Mouse (Mus musculus): ENCODE data around the gene Camk2d. TPM values are rescaled to one million over a fixed set of nuclear protein-coding genes. Genes with fewer than 3 reads are reported as not detected.

The Camk2d gene
- polyA plus RNA-seq, 1 experiment: 25.3 TPM

DNA sequence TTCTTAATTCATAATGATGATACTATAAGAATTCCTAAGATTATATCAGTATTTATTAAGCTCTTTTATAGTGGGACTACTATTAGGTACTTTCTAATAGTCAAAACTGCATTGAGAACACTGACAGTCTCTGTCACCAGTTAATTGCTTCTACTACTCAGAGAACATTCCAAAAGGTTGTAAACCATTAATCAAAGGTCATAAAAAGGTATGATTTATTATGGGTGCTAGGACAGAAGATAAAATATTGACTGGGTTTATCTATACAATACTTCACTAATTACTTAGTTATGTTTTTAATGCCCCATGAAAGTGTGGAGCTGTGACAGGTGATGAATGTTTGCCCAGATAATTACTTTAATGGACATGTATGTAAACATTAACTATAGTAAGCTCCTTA, 264.3 kb downstream of the Camk2d start:
- TF ChIP-seq POLR2A (IDR thresholded peaks at IDR 0.05; ENCODE audit: borderline replicate concordance, control insufficient read depth, low read depth, low read length): no peak
- TF ChIP-seq CTCF (IDR thresholded peaks at IDR 0.05; ENCODE audit: control insufficient read depth, insufficient read depth, low read length): no peak
- H3K27ac ChIP-seq (ENCODE audit: control insufficient read depth, insufficient read depth, low read depth, low read length, poor library complexity): no peak overlapping the region
- H3K4me1 ChIP-seq (ENCODE audit: control insufficient read depth, insufficient read depth, low read length): no peaks in the 10 kb centered on the region
- H3K4me3 ChIP-seq (replicated peaks; ENCODE audit: control insufficient read depth, low read depth, low read length): no peak overlapping the region

DNA sequence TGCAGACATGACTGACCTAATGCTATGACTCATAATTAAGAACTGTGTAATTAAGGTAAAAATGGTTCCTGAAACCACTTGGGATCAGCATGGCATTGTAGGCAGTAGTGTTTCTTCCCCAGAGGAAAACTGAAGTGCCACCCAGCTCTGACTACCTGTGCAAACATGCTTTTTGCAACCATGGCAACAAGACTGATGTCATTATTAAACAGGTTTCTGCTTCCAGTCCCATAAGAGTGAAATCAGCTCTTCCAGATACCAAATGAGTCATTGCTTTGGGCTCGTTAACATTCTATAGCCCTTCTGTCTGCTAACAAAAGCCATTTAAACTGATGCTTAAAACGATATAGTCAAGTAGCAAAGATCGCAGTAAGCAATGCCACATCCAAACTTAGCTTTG, 273.5 kb downstream of the Camk2d start:
- TF ChIP-seq CTCF (IDR thresholded peaks at IDR 0.05; ENCODE audit: control insufficient read depth, insufficient read depth, low read length) (no peak), POLR2A (IDR thresholded peaks at IDR 0.05; ENCODE audit: borderline replicate concordance, control insufficient read depth, low read depth, low read length) (no peak)
- 78% methylated on average over 3 of the region's 3 CpGs for WGBS
- no peak overlapping the region for H3K27ac ChIP-seq (ENCODE audit: control insufficient read depth, insufficient read depth, low read depth, low read length, poor library complexity)

DNA sequence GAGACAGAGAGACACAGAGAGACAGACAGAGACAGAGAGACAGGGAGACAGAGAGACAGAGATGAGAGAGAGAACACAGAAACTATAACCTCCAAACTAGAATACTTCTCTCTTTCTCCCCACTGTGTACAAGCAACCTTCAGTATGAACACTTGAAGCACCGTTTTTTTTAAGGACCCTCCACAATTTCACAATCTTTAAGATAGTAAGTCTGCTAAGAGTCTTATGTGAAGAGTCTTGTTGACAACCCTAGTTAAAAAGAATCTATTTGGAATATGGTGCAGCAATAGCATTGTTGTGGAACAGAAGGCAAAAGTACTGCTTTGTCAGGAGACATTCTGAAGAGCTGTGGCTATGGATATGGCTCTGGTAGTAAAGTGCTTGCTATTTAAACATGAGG, 274.6 kb downstream of the Camk2d start:
- H3K27ac ChIP-seq (ENCODE audit: control insufficient read depth, insufficient read depth, low read depth, low read length, poor library complexity): no peak overlapping the region
- H3K4me3 ChIP-seq (replicated peaks; ENCODE audit: control insufficient read depth, low read depth, low read length): no peak overlapping the region
- H3K4me1 ChIP-seq (ENCODE audit: control insufficient read depth, insufficient read depth, low read length): no peaks in the 10 kb centered on the region
- WGBS: 73% methylated on average over 1 of the region's 1 CpGs
- no peak for TF ChIP-seq CTCF (IDR thresholded peaks at IDR 0.05; ENCODE audit: control insufficient read depth, insufficient read depth, low read length)
- TF ChIP-seq POLR2A (IDR thresholded peaks at IDR 0.05; ENCODE audit: borderline replicate concordance, control insufficient read depth, low read depth, low read length): no peak

More for the DNA sequence above, 273.5 kb downstream of the Camk2d start:
- Histone ChIP-seq H3K4me1 (ENCODE audit: control insufficient read depth, insufficient read depth, low read length) (no peaks in the 10 kb centered on the region), H3K4me3 (replicated peaks; ENCODE audit: control insufficient read depth, low read depth, low read length) (no peak overlapping the region)

DNA sequence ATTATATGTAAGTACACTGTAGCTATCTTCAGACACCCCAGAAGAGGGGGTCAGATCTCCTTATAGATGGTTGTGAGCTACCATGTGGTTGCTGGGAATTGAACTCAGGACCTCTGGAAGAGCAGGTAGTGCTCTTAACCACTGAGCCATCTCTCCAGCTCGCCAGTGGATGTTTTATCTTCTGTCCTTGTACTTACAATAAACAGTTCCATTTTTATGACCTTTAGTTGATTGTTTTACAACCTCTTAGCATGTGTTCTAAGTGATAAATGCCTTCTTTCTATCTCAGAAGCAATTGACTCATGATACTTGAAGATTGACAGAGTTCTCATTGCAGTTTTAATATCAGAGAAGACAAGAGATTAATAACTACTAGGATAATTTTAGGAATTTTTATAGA, 282.1 kb downstream of the Camk2d start:
- H3K4me3 ChIP-seq (replicated peaks; ENCODE audit: control insufficient read depth, low read depth, low read length): no peak overlapping the region
- H3K4me1 ChIP-seq (ENCODE audit: control insufficient read depth, insufficient read depth, low read length): no peaks in the 10 kb centered on the region
- H3K27ac ChIP-seq (ENCODE audit: control insufficient read depth, insufficient read depth, low read depth, low read length, poor library complexity): no peak overlapping the region
- WGBS: 71% methylated on average over 1 of the region's 1 CpGs
- no peak for TF ChIP-seq POLR2A (IDR thresholded peaks at IDR 0.05; ENCODE audit: borderline replicate concordance, control insufficient read depth, low read depth, low read length)
- no peak for TF ChIP-seq CTCF (IDR thresholded peaks at IDR 0.05; ENCODE audit: control insufficient read depth, insufficient read depth, low read length)

DNA sequence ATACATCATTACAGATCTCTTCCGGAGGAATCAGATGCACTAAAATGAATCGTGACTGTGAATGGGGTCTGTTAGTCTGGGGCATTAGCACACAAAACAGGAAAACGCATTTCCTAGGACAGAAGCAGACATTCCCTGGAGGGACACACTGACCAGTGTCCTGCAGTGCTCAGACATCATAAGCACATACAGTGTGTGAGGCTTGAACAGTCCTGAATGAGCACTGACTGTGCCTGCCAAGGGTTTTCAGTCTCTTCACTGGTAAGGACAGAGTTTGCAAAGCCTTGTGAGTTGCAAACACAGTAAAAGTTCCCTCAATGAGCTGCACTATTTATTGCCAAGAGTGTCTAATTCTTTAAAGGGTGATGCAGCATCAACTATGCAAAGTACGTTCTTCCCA, 290.0 kb downstream of the Camk2d start:
- H3K4me1 ChIP-seq (ENCODE audit: control insufficient read depth, insufficient read depth, low read length): no peaks in the 10 kb centered on the region
- TF ChIP-seq POLR2A (IDR thresholded peaks at IDR 0.05; ENCODE audit: borderline replicate concordance, control insufficient read depth, low read depth, low read length) (no peak), CTCF (IDR thresholded peaks at IDR 0.05; ENCODE audit: control insufficient read depth, insufficient read depth, low read length) (no peak)
- 73% methylated on average over 4 of the region's 4 CpGs for WGBS
- no peak overlapping the region for H3K4me3 ChIP-seq (replicated peaks; ENCODE audit: control insufficient read depth, low read depth, low read length)
- H3K27ac ChIP-seq (ENCODE audit: control insufficient read depth, insufficient read depth, low read depth, low read length, poor library complexity): no peak overlapping the region

DNA sequence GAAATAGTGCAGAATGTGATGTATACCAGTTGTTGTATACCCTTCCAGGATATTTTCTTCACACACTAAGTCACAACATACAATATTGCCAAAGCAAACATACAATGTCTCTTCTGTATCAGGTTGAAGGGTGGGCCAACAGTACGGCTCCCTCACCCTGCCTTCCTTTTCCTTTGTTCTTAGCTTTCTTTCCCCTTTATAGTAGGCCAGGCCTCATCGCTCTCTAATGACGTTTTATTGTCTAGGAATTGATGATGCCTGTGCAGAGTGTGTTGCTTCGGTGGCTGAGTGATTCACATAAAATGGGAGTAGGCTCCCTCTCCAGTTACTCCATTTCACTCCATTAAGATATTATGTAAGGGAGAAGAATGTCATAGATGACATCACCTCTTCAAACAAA, 290.5 kb downstream of the Camk2d start:
- 82% methylated on average over 4 of the region's 4 CpGs for WGBS
- Histone ChIP-seq H3K4me1 (ENCODE audit: control insufficient read depth, insufficient read depth, low read length) (no peaks in the 10 kb centered on the region), H3K4me3 (replicated peaks; ENCODE audit: control insufficient read depth, low read depth, low read length) (no peak overlapping the region), H3K27ac (ENCODE audit: control insufficient read depth, insufficient read depth, low read depth, low read length, poor library complexity) (no peak overlapping the region)
- TF ChIP-seq POLR2A (IDR thresholded peaks at IDR 0.05; ENCODE audit: borderline replicate concordance, control insufficient read depth, low read depth, low read length) (no peak), CTCF (IDR thresholded peaks at IDR 0.05; ENCODE audit: control insufficient read depth, insufficient read depth, low read length) (no peak)

Other genes starting within 250 kb of the Camk2d start
- not detected in 2 replicates for gene Arsj, start 232.6 kb upstream of the Camk2d start, polyA plus RNA-seq (2011; ENCODE audit: insufficient read depth, insufficient read length, low replicate concordance, missing spikeins)